Mouse (Mus musculus) forebrain, embryonic 16.5 days (tissue): ENCODE measurements at regions not wholly inside any gene's neighbourhood (a gene's known extent, or its start where the extent isn't known, plus 50 kb on each side); places are given as distances from the start of the nearest gene placed in this dataset.

ENCODE experiments used
- ATAC-seq: fragments of 200-750 bp; cut with Nextera tagmentation; 2 replicates; pipeline ENCODE4 v1.8.0; 2017; ENCODE audit warnings: mild to moderate bottlenecking, moderate library complexity
- H3K27ac ChIP-seq: fragments of 300-500 bp; sonication (generic); 2 replicates; pipeline ENCODE4 v1.5.1; 2014; ENCODE audit warnings: low read length, control low read depth
- H3K27me3 ChIP-seq: fragments of 300-500 bp; sonication (generic); replicated peaks from 2 replicates; pipeline ENCODE4 v1.6.1; 2014; ENCODE audit warnings: low read length; ENCODE audit not compliant: control insufficient read depth, insufficient read depth
- H3K36me3 ChIP-seq: fragments of 300-500 bp; sonication (generic); 2 replicates; pipeline ENCODE4 v1.6.1; 2014; ENCODE audit not compliant: control insufficient read depth, insufficient read depth
- H3K4me1 ChIP-seq: fragments of 300-500 bp; sonication (generic); replicated peaks from 2 replicates; pipeline ENCODE4 v1.6.1; 2014; ENCODE audit warnings: low read length; ENCODE audit not compliant: control insufficient read depth, insufficient read depth
- H3K4me2 ChIP-seq: fragments of 300-500 bp; sonication (generic); 2 replicates; pipeline ENCODE4 v1.6.1; 2014; ENCODE audit warnings: mild to moderate bottlenecking, low read length, control low read depth
- H3K4me3 ChIP-seq: fragments of 300-500 bp; sonication (generic); replicated peaks from 2 replicates; pipeline ENCODE4 v1.5.1; 2014; ENCODE audit warnings: mild to moderate bottlenecking, low read length, control low read depth
- H3K9ac ChIP-seq: fragments of 300-500 bp; sonication (generic); replicated peaks from 2 replicates; pipeline ENCODE4 v1.6.1; 2014; ENCODE audit warnings: low read depth, low read length, control low read depth
- H3K9me3 ChIP-seq: fragments of 300-500 bp; sonication (generic); 2 replicates; pipeline ENCODE4 v1.6.1; 2016; ENCODE audit warnings: low read length; ENCODE audit not compliant: control insufficient read depth
- WGBS: fragments of 180-500 bp; shearing (Covaris S2); extraction: QIAGEN DNeasy Blood & Tissue Kit; methylation state at CpG from one replicate; pipeline ENCODE4 v1.1.7; 2014; 5-methylcytosine and 5-hydroxymethylcytosine counted together

- 49% methylated on average over 4 of the region's 4 CpGs for WGBS
- H3K9me3 ChIP-seq: no peaks in the 10 kb centered on the region
- H3K27me3 ChIP-seq: no peaks in the 10 kb centered on the region
- no peak overlapping the region for H3K9ac ChIP-seq
- no peak overlapping the region for H3K4me2 ChIP-seq
- no peaks in the 10 kb centered on the region for H3K4me1 ChIP-seq
- no peak overlapping the region for H3K4me3 ChIP-seq
- no peaks in the 10 kb centered on the region for H3K36me3 ChIP-seq
- ATAC-seq: no peak
- H3K27ac ChIP-seq: no peak overlapping the region
Observed at GRCm38 (mm10) chr10:111587891-111588611, 82.0 kb downstream of the Phlda1 start.

GRCm38 (mm10) chr10:111589186-111589585 is 83.1 kb downstream of the Phlda1 start:
- H3K27me3 ChIP-seq: no peaks in the 10 kb centered on the region
- no peaks in the 10 kb centered on the region for H3K36me3 ChIP-seq
- no peak for ATAC-seq
- no peaks in the 10 kb centered on the region for H3K9me3 ChIP-seq
- no peak overlapping the region for H3K27ac ChIP-seq
- no peaks in the 10 kb centered on the region for H3K4me1 ChIP-seq
- no peak overlapping the region for H3K4me3 ChIP-seq
- H3K4me2 ChIP-seq: no peak overlapping the region
- no peak overlapping the region for H3K9ac ChIP-seq
- 50% methylated on average over 3 of the region's 3 CpGs for WGBS

GRCm38 (mm10) chr10:111592416-111593149 is 86.5 kb downstream of the Phlda1 start:
- Histone ChIP-seq H3K4me1 (no peaks in the 10 kb centered on the region; the same call in 1 of the 2 replicates), H3K9ac (no peak overlapping the region), H3K4me3 (no peak overlapping the region), H3K4me2 (no peak overlapping the region), H3K9me3 (no peaks in the 10 kb centered on the region), H3K36me3 (no peaks in the 10 kb centered on the region), H3K27ac (no peak overlapping the region), H3K27me3 (no peaks in the 10 kb centered on the region)
- 47% methylated on average over 2 of the region's 2 CpGs for WGBS
- no peak for ATAC-seq

GRCm38 (mm10) chr10:111593280-111593679 is 87.2 kb downstream of the Phlda1 start:
- no peaks in the 10 kb centered on the region; the same call in 1 of the 2 replicates for H3K4me1 ChIP-seq
- WGBS: 93% methylated on average over 2 of the region's 2 CpGs
- ATAC-seq: no peak
- no peaks in the 10 kb centered on the region for H3K27me3 ChIP-seq
- no peak overlapping the region for H3K4me3 ChIP-seq
- H3K4me2 ChIP-seq: no peak overlapping the region
- H3K36me3 ChIP-seq: no peaks in the 10 kb centered on the region
- H3K9ac ChIP-seq: no peak overlapping the region
- no peak overlapping the region for H3K27ac ChIP-seq
- H3K9me3 ChIP-seq: no peaks in the 10 kb centered on the region

- 98% methylated on average over 11 of the region's 11 CpGs for WGBS
- H3K4me3 ChIP-seq: no peak overlapping the region
Observed at GRCm38 (mm10) chr10:111594171-111594570, 88.1 kb downstream of the Phlda1 start.

GRCm38 (mm10) chr10:111594651-111595050 is 88.6 kb downstream of the Phlda1 start:
- no peaks in the 10 kb centered on the region for H3K27me3 ChIP-seq
- no peak overlapping the region for H3K27ac ChIP-seq
- no peak overlapping the region for H3K4me3 ChIP-seq
- 63% methylated on average over 10 of the region's 10 CpGs for WGBS
- H3K9me3 ChIP-seq: no peaks in the 10 kb centered on the region
- H3K36me3 ChIP-seq: no peaks in the 10 kb centered on the region
- no peak for ATAC-seq
- no peak overlapping the region for H3K9ac ChIP-seq
- H3K4me1 ChIP-seq: no peaks in the 10 kb centered on the region; the same call in 1 of the 2 replicates
- H3K4me2 ChIP-seq: no peak overlapping the region

More at GRCm38 (mm10) chr10:111594171-111594570, 88.1 kb downstream of the Phlda1 start:
- no peaks in the 10 kb centered on the region for H3K9me3 ChIP-seq
- no peak overlapping the region for H3K4me2 ChIP-seq
- H3K4me1 ChIP-seq: no peaks in the 10 kb centered on the region; the same call in 1 of the 2 replicates
- H3K27me3 ChIP-seq: no peaks in the 10 kb centered on the region
- no peak for ATAC-seq
- no peaks in the 10 kb centered on the region for H3K36me3 ChIP-seq
- no peak overlapping the region for H3K9ac ChIP-seq
- no peak overlapping the region for H3K27ac ChIP-seq

GRCm38 (mm10) chr10:111595513-111595995 is 89.5 kb downstream of the Phlda1 start:
- WGBS: 73% methylated on average over 8 of the region's 8 CpGs
- Histone ChIP-seq H3K36me3 (no peaks in the 10 kb centered on the region), H3K4me2 (no peak overlapping the region), H3K9ac (no peak overlapping the region), H3K4me1 (peaks cover 5% of the 10 kb centered on the region; the same call in 1 of the 2 replicates), H3K27me3 (no peaks in the 10 kb centered on the region), H3K4me3 (no peak overlapping the region), H3K9me3 (no peaks in the 10 kb centered on the region), H3K27ac (no peak overlapping the region)
- no peak for ATAC-seq

GRCm38 (mm10) chr10:111598650-111599049 is 92.6 kb downstream of the Phlda1 start:
- WGBS: 87% methylated on average over 5 of the region's 5 CpGs
- H3K9me3 ChIP-seq: no peaks in the 10 kb centered on the region
- H3K27ac ChIP-seq: no peak overlapping the region
- H3K4me3 ChIP-seq: no peak overlapping the region
- H3K9ac ChIP-seq: no peak overlapping the region
- H3K27me3 ChIP-seq: no peaks in the 10 kb centered on the region
- H3K4me1 ChIP-seq: peaks cover 10% of the 10 kb centered on the region; the same call in 1 of the 2 replicates
- no peak for ATAC-seq
- H3K36me3 ChIP-seq: no peaks in the 10 kb centered on the region
- H3K4me2 ChIP-seq: no peak overlapping the region
